Mouse (Mus musculus) heart, embryonic 11.5 days (tissue): ENCODE results near the gene Cald1. TPM values are rescaled to one million over a fixed set of nuclear protein-coding genes. Genes with fewer than 3 reads are reported as not detected.

Experiments
- ATAC-seq: fragments of 200-750 bp; cut with Nextera tagmentation; replicated peaks from 2 replicates; pipeline ENCODE4 v1.8.0; 2017; ENCODE audit warnings: moderate library complexity; ENCODE audit not compliant: insufficient number of reproducible peaks, low FRiP score, low TSS enrichment
- H3K27ac ChIP-seq: fragments of 300-500 bp; sonication (generic); 2 replicates; pipeline ENCODE4 v1.5.1; 2014; ENCODE audit warnings: mild to moderate bottlenecking, low read depth, low read length
- H3K27me3 ChIP-seq: fragments of 300-500 bp; sonication (generic); 2 replicates; pipeline ENCODE4 v1.6.1; 2014; ENCODE audit warnings: mild to moderate bottlenecking, low read length, mixed read lengths; ENCODE audit not compliant: control insufficient read depth, insufficient read depth
- H3K36me3 ChIP-seq: fragments of 300-500 bp; sonication (generic); 2 replicates; pipeline ENCODE4 v1.6.1; 2014; ENCODE audit warnings: mild to moderate bottlenecking, low read length, moderate library complexity, mixed read lengths; ENCODE audit not compliant: control insufficient read depth, insufficient read depth
- H3K4me1 ChIP-seq: fragments of 300-500 bp; sonication (generic); 2 replicates; pipeline ENCODE4 v1.6.1; 2014; ENCODE audit warnings: low read length; ENCODE audit not compliant: control insufficient read depth, insufficient read depth
- H3K4me2 ChIP-seq: fragments of 300-500 bp; sonication (generic); 2 replicates; pipeline ENCODE4 v1.6.1; 2014; ENCODE audit warnings: mild to moderate bottlenecking, moderate library complexity
- H3K4me3 ChIP-seq: fragments of 300-500 bp; sonication (generic); 2 replicates; pipeline ENCODE4 v1.5.1; 2014; ENCODE audit warnings: low read depth, low read length
- H3K9ac ChIP-seq: fragments of 300-500 bp; sonication (generic); 2 replicates; pipeline ENCODE4 v1.6.1; 2014; ENCODE audit warnings: mild to moderate bottlenecking, low read depth, low read length, moderate library complexity
- H3K9me3 ChIP-seq: fragments of 300-500 bp; sonication (generic); replicated peaks from 2 replicates; pipeline ENCODE4 v1.6.1; 2016; ENCODE audit warnings: low read length; ENCODE audit not compliant: control insufficient read depth
- WGBS: fragments of 180-500 bp; shearing (Covaris S2); extraction: QIAGEN DNeasy Blood & Tissue Kit; methylation state at CpG from one replicate; pipeline ENCODE4 v1.1.7; 2014; ENCODE audit not compliant: insufficient replicate concordance; 5-methylcytosine and 5-hydroxymethylcytosine counted together
- polyA plus RNA-seq: library from polyadenylated mRNA; unstranded; fragments of >200 nt; fragmentation: Nextera tagmentation; extraction: Ambion mirVana; gene quantifications from 2 replicates; pipeline ENCODE4 v1.2.1, GENCODE M21; 2014

Gene Cald1
- polyA plus RNA-seq, 1 experiment from 2014 or later: 167 TPM

GRCm38 (mm10) chr6:34622865-34623264 is 24.6 kb downstream of the Cald1 start:
- Histone ChIP-seq H3K27ac (0 out of 2 replicates have a peak overlapping the region, but pooled peaks have one; percentile 2), H3K9ac (no peak overlapping the region), H3K27me3 (no peaks in the 10 kb centered on the region), H3K4me3 (no peak overlapping the region), H3K4me2 (no peak overlapping the region), H3K36me3 (no peaks in the 10 kb centered on the region), H3K9me3 (no peaks in the 10 kb centered on the region), H3K4me1 (peaks cover 4% of the 10 kb centered on the region; the same call in 1 of the 2 replicates)
- no peak for ATAC-seq
- WGBS: 64% methylated on average over 6 of the region's 6 CpGs

DNA sequence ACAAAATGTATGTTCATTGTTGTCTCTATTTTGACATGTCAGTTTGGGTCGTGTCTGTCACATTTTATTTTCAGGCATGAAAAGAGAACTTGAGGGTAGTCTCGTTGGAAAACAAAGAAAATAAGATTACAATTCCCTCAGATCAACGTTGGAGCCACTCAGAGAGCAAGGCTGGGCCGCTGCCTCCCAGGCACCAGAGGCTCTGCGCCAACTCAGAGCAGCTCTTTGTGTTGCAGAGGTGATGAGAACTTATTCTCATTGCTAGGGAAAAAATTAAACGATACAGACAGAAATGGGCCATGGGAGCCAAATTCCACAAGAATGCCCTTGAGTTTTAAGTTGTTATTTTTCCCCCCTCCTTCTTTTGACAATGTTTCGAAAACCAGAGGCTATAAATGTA is 25.0 kb downstream of the Cald1 start:
- Histone ChIP-seq H3K27me3 (no peaks in the 10 kb centered on the region), H3K4me1 (peaks cover 4% of the 10 kb centered on the region; the same call in 1 of the 2 replicates), H3K4me2 (no peak overlapping the region), H3K27ac (no peak overlapping the region), H3K4me3 (no peak overlapping the region), H3K9me3 (no peaks in the 10 kb centered on the region), H3K36me3 (no peaks in the 10 kb centered on the region), H3K9ac (no peak overlapping the region)
- WGBS: 62% methylated on average over 7 of the region's 7 CpGs
- no peak for ATAC-seq

- H3K9ac ChIP-seq: no peak overlapping the region
- H3K27me3 ChIP-seq: no peaks in the 10 kb centered on the region
- H3K4me1 ChIP-seq: peaks cover 4% of the 10 kb centered on the region; the same call in 1 of the 2 replicates
- 84% methylated on average over 3 of the region's 3 CpGs for WGBS
- H3K4me2 ChIP-seq: no peak overlapping the region
- no peak for ATAC-seq
- H3K27ac ChIP-seq: no peak overlapping the region
- H3K4me3 ChIP-seq: no peak overlapping the region
- no peaks in the 10 kb centered on the region for H3K9me3 ChIP-seq
- no peaks in the 10 kb centered on the region for H3K36me3 ChIP-seq
Observed at GRCm38 (mm10) chr6:34624536-34624935, 26.2 kb downstream of the Cald1 start.

GRCm38 (mm10) chr6:34626586-34627245 is 28.4 kb downstream of the Cald1 start:
- peak overlapping the region; percentile 22; the same call in 1 of the 2 replicates for H3K27ac ChIP-seq
- no peak for ATAC-seq
- 57% methylated on average over 8 of the region's 8 CpGs for WGBS
- H3K9me3 ChIP-seq: no peaks in the 10 kb centered on the region
- no peaks in the 10 kb centered on the region for H3K27me3 ChIP-seq
- H3K4me3 ChIP-seq: no peak overlapping the region
- no peaks in the 10 kb centered on the region for H3K36me3 ChIP-seq
- peaks cover 4% of the 10 kb centered on the region; the same call in 1 of the 2 replicates for H3K4me1 ChIP-seq
- H3K4me2 ChIP-seq: no peak overlapping the region
- H3K9ac ChIP-seq: no peak overlapping the region

DNA sequence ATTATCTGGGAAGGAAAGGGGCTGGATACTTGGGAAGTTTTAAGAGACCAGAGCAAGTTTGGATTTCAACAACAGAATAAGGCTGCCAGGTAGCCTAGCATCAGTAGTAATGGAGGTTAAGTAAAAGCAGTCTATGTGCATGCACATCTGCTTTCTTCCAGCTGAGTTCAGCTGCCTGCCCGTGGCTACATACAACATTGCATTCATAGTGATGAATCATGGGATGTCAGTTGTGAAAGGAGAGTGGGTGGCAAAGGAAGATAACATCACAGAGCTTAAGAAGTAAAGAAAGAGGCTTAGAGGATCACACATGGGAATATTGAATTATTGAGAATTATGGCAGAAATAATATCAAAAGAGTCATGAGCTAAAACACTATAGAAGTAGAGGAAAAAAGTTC is 29.8 kb downstream of the Cald1 start:
- no peak for ATAC-seq
- Histone ChIP-seq H3K4me1 (peaks cover 4% of the 10 kb centered on the region; the same call in 1 of the 2 replicates), H3K9ac (no peak overlapping the region), H3K27me3 (no peaks in the 10 kb centered on the region), H3K27ac (no peak overlapping the region), H3K4me2 (no peak overlapping the region), H3K4me3 (no peak overlapping the region), H3K36me3 (no peaks in the 10 kb centered on the region), H3K9me3 (no peaks in the 10 kb centered on the region)
- 46% methylated on average over 1 of the region's 1 CpGs for WGBS

DNA sequence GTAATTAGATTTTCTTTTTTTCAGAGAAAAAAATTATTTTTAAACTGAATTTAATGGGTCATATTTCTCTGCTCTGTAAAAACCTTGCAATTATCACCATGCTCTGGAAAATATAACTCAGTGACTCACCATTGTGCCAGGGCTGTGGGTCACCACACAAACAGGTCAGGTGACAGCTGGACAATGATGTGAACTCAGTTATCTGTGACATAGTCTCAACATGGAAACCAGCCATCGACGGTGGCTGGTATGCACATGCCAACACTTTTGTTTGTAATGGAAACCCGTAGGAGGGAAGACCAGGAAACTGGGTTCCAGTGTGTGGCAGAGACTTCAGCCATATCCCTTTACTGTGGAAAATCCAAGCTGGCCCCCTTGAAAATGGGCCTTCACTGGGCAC is 35.5 kb downstream of the Cald1 start:
- no peaks in the 10 kb centered on the region for H3K9me3 ChIP-seq
- no peak overlapping the region for H3K9ac ChIP-seq
- H3K4me3 ChIP-seq: no peak overlapping the region
- peaks cover 18% of the 10 kb centered on the region for H3K4me1 ChIP-seq
- H3K36me3 ChIP-seq: no peaks in the 10 kb centered on the region
- H3K27ac ChIP-seq: peak overlapping the region; percentile 58
- H3K4me2 ChIP-seq: no peak overlapping the region
- no peaks in the 10 kb centered on the region for H3K27me3 ChIP-seq
- WGBS: 28% methylated on average over 3 of the region's 3 CpGs
- no peak; the same call in 1 of the 2 replicates for ATAC-seq

GRCm38 (mm10) chr6:34637588-34638438 is 39.5 kb downstream of the Cald1 start:
- Histone ChIP-seq H3K4me1 (peaks cover 29% of the 10 kb centered on the region), H3K9me3 (no peaks in the 10 kb centered on the region), H3K27ac (peak overlapping the region; percentile 65), H3K4me3 (no peak overlapping the region), H3K4me2 (no peak overlapping the region; the same call in 1 of the 2 replicates), H3K9ac (no peak overlapping the region), H3K27me3 (no peaks in the 10 kb centered on the region), H3K36me3 (no peaks in the 10 kb centered on the region)
- 38% methylated on average over 10 of the region's 10 CpGs for WGBS
- no peak for ATAC-seq

DNA sequence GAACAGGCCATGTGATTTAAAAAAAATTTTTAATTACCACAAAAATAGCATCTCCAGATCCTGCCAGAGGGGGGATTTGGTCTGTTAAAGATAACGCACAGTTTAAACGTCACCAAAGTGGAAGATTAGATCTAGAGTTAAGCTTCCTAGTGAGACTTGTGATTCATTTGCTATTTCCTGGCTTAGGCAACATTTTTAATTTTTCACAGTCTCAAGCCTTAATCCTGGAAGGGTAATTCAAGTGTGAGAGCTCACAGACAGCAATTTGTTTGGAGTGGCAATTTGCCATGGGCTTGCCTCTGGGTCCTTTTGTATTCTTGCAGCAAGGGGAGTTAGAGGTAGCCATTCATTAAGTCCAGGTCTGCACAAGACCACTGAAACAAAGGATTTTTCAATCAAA is 40.4 kb downstream of the Cald1 start:
- Histone ChIP-seq H3K27ac (no peak overlapping the region; the same call in 1 of the 2 replicates), H3K4me2 (no peak overlapping the region), H3K4me3 (no peak overlapping the region), H3K4me1 (peaks cover 28% of the 10 kb centered on the region), H3K27me3 (no peaks in the 10 kb centered on the region), H3K36me3 (no peaks in the 10 kb centered on the region), H3K9ac (no peak overlapping the region), H3K9me3 (no peaks in the 10 kb centered on the region)
- no peak for ATAC-seq
- 33% methylated on average over 2 of the region's 2 CpGs for WGBS
